Mouse (Mus musculus) megakaryocyte, adult 5-6 weeks (primary cell): ENCODE results near the gene Gm10644. TPM values are rescaled to one million over a fixed set of nuclear protein-coding genes. Genes with fewer than 3 reads are reported as not detected.

ENCODE experiments used
- ATAC-seq: 2 replicates; pipeline ENCODE4 v1.8.0; 2016; ENCODE audit warnings: mild to moderate bottlenecking, inconsistent platforms; ENCODE audit not compliant: poor library complexity, severe bottlenecking
- total RNA-seq, 2 experiments: library from RNA; stranded (forward) in 1 of 2; stranded (reverse) in 1 of 2; fragments of 153-499, 151-499 nt in 1 of 2; fragments of 221-1000, 200-1000 nt in 1 of 2; gene quantifications; 2 replicates each; pipeline versions ENCODE4 v1.2.3 to v1.2.4; 2015 to 2017

Gm10644 gene
- total RNA-seq, 2 experiments from 2014 or later, result 0.31 to 0.40 TPM

- no peak for ATAC-seq
These were observed 26.5 kb upstream of the Gm10644 start for GRCm38 (mm10) chr8:83981533-83981932.

DNA sequence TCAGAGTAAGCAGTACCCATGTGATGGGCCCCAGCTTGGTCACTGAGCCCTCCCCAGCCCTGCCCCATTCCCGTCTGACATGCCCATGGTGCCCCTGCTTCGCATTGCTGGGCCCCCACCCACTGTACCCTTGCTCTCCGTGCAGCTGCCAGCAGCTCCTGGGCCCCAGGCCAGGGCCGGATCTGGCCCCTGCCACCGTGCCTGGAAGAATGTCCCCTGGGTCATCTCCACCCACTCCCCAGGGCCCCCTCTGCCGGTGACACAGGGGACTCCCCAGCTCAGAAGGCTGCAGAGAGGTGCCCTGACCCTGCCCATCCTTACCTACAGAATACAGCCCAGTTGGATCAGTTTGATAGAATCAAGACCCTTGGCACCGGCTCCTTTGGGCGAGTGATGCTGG, 25.8 kb upstream of the Gm10644 start:
- ATAC-seq, result no peak

DNA sequence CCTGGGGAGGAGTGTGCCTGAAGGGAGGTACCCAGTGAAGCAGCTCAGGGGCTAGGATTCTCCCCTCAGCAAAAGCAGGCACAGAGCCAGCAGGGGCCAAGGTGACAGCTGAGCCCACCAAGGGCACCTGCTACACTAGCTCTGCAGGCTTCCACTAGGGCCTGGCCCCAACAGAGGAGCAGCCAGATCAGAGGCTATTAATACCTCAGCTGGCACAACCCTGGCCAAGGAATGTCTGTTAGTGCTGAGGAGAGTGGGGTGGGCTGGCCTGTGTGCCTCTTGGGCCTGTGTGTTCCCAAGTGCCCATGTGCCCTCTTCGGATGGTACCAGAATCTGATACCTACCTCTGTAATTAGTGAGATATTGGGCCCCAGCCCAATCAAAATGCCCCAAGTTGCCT, 25.2 kb upstream of the Gm10644 start:
- no peak for ATAC-seq

DNA sequence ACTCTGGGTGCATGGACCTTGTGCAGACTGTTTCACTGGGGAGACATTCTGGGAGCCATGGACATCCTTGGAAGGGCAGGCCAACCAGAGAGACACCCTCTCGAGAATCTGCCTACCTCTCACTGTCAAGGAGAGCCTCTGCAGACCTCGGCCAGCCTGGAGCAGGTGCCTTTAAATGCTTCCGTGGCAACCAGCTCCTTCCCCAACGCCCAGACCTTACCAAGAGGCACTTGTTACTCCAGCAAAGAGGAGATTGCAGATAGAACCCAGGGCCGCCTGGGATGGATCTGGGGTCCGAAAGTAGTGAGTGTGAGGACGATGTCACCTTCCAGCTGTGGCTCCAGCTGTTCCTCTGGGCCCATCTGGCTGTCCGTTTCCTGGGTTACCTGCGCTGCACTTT, 23.2 kb upstream of the Gm10644 start:
- ATAC-seq, result no peak

DNA sequence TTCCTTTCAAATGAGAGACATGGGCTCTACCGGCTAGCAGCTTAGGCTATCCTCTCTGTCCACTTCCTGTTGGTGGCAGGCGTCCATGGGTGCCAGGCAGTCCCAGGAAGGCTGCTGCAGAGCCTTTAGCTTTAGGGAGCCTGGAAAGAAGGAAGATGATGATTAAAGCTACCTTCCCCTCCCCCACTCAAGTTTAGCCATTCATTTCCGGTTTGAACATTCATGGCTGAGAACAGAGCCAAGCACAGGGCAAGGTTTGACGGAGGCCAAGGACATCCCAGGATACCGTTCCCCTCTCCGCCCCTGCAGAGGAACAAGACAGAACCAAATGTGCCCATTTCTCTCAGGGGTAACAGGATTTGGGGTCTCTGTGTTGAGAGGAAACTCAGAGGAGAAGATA, 22.6 kb upstream of the Gm10644 start:
- no peak for ATAC-seq

DNA sequence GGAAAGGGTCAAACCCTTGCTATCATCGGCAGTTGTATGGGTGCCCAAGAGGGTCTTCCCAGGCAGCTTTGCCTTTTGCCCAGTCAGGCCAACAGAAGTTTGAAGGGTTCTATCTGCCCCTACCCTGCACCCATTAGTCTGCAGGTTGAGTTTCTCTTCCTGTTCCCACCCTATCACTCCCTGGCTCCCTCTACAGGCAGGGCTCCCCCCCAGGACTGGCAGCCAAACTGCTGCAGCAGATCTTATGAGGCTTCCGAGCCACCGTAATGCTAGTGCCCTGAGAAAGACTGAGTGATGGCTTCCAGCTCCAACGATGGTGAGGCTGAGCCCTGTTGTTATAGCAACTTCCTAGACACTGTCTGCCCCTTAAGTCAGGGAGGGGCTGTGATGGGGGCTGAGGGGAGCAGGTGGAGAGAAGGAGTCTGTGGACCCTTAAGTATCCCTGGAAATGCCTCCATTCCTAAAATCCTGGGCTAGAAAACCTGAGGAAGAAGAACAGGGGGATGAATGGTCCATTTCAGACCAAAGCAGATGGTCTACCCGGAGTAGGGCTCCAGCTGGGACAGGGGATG, 21.9 kb upstream of the Gm10644 start:
- ATAC-seq, result no peak

DNA sequence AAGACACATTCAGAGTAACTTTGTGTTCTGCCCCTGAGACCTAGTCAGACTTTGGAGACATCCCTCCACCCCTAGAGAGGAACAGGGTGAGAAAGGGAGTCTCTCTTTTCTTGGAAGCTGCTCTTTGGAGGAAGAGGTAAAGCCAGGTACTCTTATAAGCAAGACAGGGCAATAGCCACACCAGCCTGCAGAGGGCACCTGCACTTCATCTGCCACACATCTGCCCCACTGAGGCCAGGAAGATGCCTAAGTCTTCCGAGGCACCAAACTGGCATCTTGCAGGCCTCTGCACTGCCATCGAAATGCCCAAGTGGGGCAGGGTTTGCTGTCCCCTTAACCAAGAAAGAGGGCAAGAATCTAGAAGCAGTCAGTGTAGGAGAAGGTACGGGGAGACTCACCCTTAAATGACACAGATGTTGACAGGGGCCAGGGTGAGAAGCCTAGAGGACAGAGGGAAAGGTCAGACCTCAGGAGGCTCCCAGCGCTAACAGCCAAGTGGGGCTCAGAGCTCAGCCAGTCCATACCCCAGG, 21.2 kb upstream of the Gm10644 start:
- no peak for ATAC-seq

DNA sequence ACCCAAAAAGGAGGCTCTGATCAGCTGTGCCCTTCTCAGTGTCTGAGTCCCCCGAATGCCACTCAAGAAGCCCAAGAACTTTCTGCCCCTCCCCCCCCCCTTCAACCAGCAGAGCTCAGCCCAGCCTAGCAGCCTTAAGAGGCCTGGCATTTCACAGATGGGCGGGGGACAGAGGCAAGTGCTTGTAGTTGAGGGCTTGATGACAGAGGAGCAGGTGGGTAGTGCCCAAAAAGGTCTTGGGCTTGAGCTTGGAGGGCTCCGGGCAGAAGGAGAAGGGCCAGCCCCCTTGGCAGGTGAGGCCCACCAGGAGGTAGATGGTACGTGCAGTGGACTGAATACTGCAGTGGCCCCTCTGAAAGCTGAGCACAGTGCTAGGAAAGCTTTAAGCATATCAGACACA, 19.5 kb upstream of the Gm10644 start:
- ATAC-seq, result no peak

DNA sequence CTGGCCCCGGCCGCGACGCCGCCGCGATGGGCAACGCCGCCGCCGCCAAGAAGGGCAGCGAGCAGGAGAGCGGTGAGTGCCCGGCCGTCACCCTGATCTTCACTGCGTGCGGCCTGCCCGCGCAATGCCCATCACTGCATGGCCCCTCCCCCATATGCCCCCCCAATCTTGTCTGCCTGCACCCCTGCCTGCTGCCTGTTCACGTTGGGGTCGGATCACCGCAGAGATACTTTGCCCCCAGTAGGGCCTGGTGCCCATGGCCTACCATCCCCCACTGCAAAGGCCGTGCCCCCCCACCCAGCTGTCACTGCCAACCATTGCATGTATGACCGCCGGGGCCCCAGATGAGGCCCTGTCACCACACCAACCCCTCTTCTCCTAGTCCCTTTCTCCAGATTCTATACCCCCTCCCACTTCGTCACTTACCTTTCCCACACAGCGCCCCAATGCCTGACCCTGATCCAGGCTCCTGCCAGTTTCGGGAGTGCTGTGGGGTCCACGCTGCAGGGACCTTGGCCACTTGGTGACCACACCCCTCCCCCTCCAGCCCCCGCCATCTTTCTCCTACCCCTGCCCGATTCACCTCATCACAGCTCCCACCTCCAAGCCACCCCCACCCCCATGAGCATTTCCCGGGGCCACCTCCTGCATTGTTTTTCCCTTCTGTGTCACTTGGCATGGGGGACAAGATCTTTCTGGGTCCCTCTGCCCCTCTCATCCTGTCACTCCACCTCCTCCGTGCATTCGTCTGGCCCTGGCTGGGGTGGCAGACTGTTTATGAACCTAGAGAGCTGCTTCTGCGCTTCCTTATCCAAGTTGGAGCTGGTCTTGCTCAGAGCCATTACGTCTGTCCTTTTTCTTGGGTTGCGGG, 18.4 kb upstream of the Gm10644 start:
- ATAC-seq, result no peak

GRCm38 (mm10) chr8:83972150-83973120, 17.4 kb upstream of the Gm10644 start, which contains the start of gene Prkaca:
Gene Prkaca, plus strand, starts transcription at chr8:83972993.
- peak; percentile 97 for ATAC-seq

GRCm38 (mm10) chr8:83971661-83972060, 16.7 kb upstream of the Gm10644 start:
- no peak for ATAC-seq

- no peak for ATAC-seq
These were observed 16.1 kb upstream of the Gm10644 start for GRCm38 (mm10) chr8:83971121-83971520.

- ATAC-seq, result no peak
These were observed 12.7 kb upstream of the Gm10644 start for GRCm38 (mm10) chr8:83967701-83968100.

- ATAC-seq, result no peak
These were observed 9.2 kb upstream of the Gm10644 start for GRCm38 (mm10) chr8:83964015-83964765.

- ATAC-seq, result peak; percentile 45
These were observed 1.8 kb upstream of the Gm10644 start for GRCm38 (mm10) chr8:83956789-83957188.

DNA sequence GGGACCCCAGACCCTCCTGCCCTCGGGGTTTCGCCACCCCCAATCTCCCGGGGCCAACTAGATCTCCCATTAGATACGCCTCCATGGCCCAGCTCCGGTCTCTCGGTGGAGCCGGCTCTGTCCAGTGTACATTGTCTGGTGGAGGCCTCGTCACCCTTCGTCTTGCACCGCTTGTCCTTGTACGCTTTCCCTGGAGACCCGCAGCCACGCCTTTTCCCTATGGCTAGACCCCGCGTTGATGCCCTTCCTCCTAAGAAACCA, 883 bp upstream of the Gm10644 start:
- ATAC-seq, result no peak

DNA sequence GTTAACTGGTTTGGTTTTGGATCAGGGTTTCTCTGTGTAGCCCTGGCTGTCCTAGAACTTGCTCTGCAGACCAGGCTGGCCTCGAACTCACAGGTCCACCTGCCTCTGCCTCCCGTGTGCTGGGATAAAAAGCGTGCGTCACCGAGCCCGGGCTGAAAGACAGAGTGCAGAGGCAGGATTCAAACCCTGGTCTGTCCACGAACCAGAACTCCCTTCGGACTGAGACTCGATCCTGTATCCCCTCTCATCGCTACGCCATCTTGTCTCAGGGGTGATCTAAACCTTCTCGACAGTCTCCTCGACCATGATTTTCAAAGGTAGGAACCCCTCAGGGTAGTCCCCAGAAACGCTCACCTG, 278 bp downstream of the Gm10644 start:
- 0 out of 2 replicates have a peak, but pooled peaks have one; percentile 0 for ATAC-seq

DNA sequence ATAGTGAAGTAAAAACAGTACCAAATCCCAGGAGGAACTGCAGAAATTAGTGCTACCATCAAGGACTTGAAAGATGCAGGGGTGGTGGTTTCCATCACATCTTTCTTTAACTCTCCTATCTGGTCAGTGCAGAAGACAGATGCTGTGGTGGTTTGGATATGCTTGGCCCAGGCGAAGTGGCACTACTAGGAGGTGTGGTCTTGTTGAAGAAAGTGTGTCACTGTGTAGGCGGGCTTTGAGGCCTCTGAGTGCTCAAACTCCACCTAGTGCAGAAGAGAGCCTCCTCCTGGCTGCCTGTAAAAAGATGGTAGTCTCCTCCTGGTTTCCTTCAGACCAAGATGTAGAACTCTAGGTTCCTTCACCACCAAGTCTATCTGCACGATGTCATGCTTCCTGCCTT, 9.5 kb downstream of the Gm10644 start:
- ATAC-seq, result no peak

GRCm38 (mm10) chr8:83942446-83942845, 12.6 kb downstream of the Gm10644 start:
- ATAC-seq, result no peak

GRCm38 (mm10) chr8:83941066-83941677, 13.8 kb downstream of the Gm10644 start:
- no peak for ATAC-seq
